Mouse (Mus musculus) C2C12 (cell line): ENCODE measurements around the gene Tnfrsf13c.

Source experiments
- CEBPB ChIP-seq: IDR thresholded peaks from one replicate; pipeline ENCODE4 v1.6.1; 2011; ENCODE audit warnings: low read depth, mild to moderate bottlenecking, control low read depth, moderate library complexity
- CTCF ChIP-seq: IDR thresholded peaks from one replicate; pipeline ENCODE4 v1.5.1; 2011; ENCODE audit not compliant: control insufficient read depth, insufficient read depth, insufficient read length
- FOSL1 ChIP-seq: IDR thresholded peaks from one replicate; pipeline ENCODE4 v1.8.0; 2011; ENCODE audit warnings: mild to moderate bottlenecking, low read length; ENCODE audit not compliant: poor library complexity, insufficient read depth, severe bottlenecking
- MAX ChIP-seq: IDR thresholded peaks from one replicate; pipeline ENCODE4 v1.6.1; 2011; ENCODE audit warnings: mild to moderate bottlenecking, control low read depth
- MYOD1 ChIP-seq: IDR thresholded peaks from one replicate; pipeline ENCODE4 v1.6.1; 2011; ENCODE audit warnings: low read depth; ENCODE audit not compliant: control insufficient read depth, insufficient read length
- MYOG ChIP-seq: IDR thresholded peaks from one replicate; pipeline ENCODE4 v1.6.1; 2011; ENCODE audit not compliant: control insufficient read depth, insufficient read length; ENCODE audit errors: extremely low read depth
- USF1 ChIP-seq: IDR thresholded peaks from one replicate; pipeline ENCODE4 v1.6.1; 2011; ENCODE audit warnings: low read depth, mild to moderate bottlenecking, control low read depth, moderate library complexity

DNA sequence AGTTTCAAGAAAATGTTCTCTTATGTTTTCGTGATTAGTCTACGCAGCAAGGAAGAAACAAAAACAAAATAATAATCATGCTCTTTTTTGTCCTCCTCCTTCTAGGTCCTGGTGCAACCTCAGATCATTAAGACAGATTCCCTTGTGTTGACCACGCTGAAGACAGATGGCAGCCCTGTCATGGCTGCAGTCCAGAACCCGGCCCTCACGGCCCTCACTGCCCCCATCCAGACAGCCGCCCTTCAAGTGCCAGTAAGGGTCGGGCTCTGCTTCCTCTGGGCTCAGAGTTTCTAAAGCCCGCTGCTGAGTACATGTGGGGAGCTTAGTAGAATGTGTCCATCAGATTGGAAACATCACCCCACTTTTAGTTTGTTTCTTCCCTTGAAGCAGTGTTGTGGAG, 51.5 kb downstream of the Tnfrsf13c start:
- no peak for TF ChIP-seq MAX
- TF ChIP-seq CTCF: no peak
- TF ChIP-seq MYOG: no peak
- no peak for TF ChIP-seq USF1
- TF ChIP-seq MYOD1: no peak
- TF ChIP-seq CEBPB: no peak
- no peak for TF ChIP-seq FOSL1
